Mouse (Mus musculus): ENCODE data around the gene Ago4. TPM values are rescaled to one million over a fixed set of nuclear protein-coding genes. Genes with fewer than 3 reads are reported as not detected.

The Ago4 gene
- polyA plus RNA-seq, 1 experiment = not detected

DNA sequence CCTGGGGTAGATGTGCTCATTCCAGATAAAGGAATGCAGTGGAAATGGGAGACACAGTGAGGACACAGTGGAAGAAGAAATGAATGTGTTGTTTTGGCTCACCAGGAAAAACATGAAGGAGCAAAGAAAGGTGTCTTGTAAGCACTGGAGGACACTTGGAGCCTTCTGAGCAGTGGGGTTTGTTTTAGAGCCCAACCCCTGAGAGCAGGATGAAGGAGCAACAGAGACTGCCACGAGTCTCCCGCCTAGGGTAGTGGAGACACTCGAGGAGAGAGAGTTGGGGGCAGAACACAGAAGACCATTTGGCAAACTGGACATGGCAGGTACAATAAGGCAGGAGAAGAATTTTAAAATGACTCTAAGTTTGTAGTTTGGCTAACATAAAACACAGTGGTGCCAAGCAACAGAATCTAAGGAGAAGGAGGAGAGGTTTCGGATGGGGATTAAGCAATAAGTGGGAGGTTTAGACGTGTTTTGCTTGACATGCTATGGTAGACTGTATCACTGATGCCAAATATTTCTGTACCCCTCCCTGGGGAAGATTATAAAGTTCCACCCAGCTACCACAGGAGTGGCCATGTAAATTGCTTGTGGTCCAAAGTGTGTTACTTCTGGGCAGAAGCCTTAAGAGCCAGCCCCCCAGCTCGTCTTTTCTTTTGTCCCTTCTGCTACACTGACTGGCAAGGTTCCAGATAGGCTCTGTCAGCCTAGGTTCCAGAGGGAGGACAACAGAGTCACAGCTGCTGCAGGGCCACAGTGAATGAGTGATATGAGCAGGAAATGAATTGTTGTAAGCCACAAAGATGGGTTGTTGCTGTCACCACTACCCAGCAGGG is 30.9 kb downstream of the Ago4 start:
- no peak for TF ChIP-seq TAL1 (IDR thresholded peaks at IDR 0.05; ENCODE audit: low read length)
- no peak for TF ChIP-seq GATA1 (IDR thresholded peaks at IDR 0.05; ENCODE audit: low read length)
- H3K36me3 ChIP-seq (ENCODE audit: control insufficient read depth) = no peaks in the 10 kb centered on the region
- no peaks in the 10 kb centered on the region for H3K27me3 ChIP-seq (ENCODE audit: control insufficient read depth)
- no peaks in the 10 kb centered on the region for H3K9me3 ChIP-seq (ENCODE audit: control insufficient read depth, low read length)
- no peak overlapping the region for H3K4me3 ChIP-seq (replicated peaks)
- H3K4me1 ChIP-seq (ENCODE audit: control insufficient read depth) = no peaks in the 10 kb centered on the region

DNA sequence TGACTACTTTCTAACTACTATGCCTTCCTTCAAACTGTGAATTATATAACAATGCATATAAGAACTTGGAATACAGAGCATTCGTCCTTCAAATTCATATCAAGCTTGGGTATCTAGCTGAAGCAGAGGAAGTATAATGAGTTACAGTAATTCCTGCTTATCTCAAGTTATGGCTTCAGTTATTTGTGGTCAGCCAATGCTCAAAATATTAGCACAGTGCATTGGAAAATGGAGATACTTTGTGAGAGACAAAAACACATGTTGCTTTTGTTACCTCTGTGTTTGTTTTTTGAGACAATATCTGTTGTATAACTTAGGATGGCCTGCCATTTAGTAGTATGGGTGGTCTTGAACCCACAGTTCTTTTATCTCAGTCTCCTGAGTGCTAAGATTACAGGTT is 34.7 kb downstream of the Ago4 start:
- no peaks in the 10 kb centered on the region for H3K27me3 ChIP-seq (ENCODE audit: control insufficient read depth)
- TF ChIP-seq TAL1 (IDR thresholded peaks at IDR 0.05; ENCODE audit: low read length) (no peak), GATA1 (IDR thresholded peaks at IDR 0.05; ENCODE audit: low read length) (no peak)
- no peaks in the 10 kb centered on the region for H3K9me3 ChIP-seq (ENCODE audit: control insufficient read depth, low read length)
- no peaks in the 10 kb centered on the region for H3K4me1 ChIP-seq (ENCODE audit: control insufficient read depth)
- no peak overlapping the region for H3K4me3 ChIP-seq (replicated peaks)
- H3K36me3 ChIP-seq (ENCODE audit: control insufficient read depth) = no peaks in the 10 kb centered on the region

DNA sequence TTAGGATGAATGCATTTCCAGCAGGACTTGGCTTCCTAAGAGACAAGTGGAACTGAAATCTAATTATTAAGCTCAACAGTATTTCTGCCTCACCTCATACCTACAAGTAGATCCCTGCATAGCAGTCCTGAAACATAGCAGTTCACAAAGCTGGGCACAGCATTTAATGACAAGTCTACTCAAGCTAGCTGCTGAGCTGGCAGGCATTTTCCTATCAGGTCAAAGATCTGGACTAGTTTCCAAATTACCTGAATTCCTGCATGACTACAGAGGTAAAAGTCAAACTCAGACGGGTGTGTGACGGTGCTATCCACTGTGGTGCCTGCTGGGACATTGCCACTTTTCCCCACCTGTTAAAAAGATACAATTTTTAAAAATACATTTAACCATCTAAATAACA is 36.3 kb downstream of the Ago4 start:
- Histone ChIP-seq H3K9me3 (ENCODE audit: control insufficient read depth, low read length) (no peaks in the 10 kb centered on the region), H3K4me3 (replicated peaks) (no peak overlapping the region), H3K27me3 (ENCODE audit: control insufficient read depth) (no peaks in the 10 kb centered on the region), H3K36me3 (ENCODE audit: control insufficient read depth) (no peaks in the 10 kb centered on the region), H3K4me1 (ENCODE audit: control insufficient read depth) (no peaks in the 10 kb centered on the region)
- TF ChIP-seq GATA1 (IDR thresholded peaks at IDR 0.05; ENCODE audit: low read length) (no peak), TAL1 (IDR thresholded peaks at IDR 0.05; ENCODE audit: low read length) (no peak)

DNA sequence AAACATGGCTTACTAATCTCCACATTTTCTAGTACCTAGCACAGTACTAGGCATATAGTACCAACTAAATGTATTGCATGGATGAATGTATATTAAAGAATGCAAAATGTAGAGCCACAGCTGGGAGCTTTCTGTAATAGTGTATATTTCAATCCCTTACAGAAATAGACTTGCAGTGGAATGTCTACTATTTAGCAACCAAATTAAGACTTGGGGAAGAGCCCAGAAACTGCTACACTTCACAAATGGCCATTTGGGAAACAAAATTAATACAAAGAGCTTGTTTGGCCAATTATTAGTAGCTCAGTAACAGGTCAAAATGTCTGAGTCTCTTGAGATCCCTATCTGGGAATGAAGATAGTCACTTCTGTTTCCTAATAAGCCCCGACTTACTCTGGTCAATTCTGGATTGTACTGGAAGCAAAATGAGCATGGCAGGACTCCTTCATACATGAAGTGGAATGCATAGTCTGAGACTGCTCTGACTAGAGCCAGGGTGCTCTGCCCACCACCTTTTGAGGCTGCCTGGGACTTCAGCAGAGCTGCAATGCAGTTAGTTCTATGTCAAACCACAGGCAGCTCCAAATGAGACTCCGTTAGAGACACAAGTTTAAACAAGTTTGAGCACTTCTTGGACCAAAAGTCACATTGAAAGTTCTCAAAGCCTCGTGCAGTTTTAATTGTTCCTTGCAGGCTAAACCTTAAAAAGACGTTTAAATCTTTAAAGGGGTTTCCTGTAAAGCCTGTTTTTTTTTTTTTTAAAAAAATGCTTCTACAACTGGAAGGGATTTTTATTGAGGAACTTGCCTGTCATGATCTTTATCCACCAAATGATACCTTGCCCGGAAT is 37.1 kb downstream of the Ago4 start:
- TF ChIP-seq GATA1 (IDR thresholded peaks at IDR 0.05; ENCODE audit: low read length) (no peak), TAL1 (IDR thresholded peaks at IDR 0.05; ENCODE audit: low read length) (no peak)
- no peaks in the 10 kb centered on the region for H3K4me1 ChIP-seq (ENCODE audit: control insufficient read depth)
- H3K36me3 ChIP-seq (ENCODE audit: control insufficient read depth) = no peaks in the 10 kb centered on the region
- H3K27me3 ChIP-seq (ENCODE audit: control insufficient read depth) = no peaks in the 10 kb centered on the region
- H3K9me3 ChIP-seq (ENCODE audit: control insufficient read depth, low read length) = no peaks in the 10 kb centered on the region
- no peak overlapping the region for H3K4me3 ChIP-seq (replicated peaks)

DNA sequence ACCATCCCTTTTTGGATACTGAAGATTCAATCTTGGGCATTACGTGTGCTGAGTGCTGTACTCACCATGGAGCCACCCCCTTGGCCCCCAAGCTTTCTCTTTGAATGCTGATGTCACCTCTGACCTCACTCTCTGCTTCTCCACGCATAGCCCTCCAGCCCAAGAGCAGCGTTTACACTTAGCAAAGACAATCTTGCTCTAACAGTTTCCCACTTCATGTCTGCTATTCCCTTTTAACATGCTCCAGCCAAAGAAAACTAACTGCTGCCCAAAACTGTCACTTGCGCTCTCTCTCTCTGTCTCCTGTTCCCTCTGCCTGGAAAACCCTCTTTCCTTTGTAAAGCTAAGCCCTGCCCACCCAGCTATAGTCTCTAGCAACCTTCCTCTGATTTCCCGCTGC is 37.8 kb downstream of the Ago4 start:
- TF ChIP-seq GATA1 (IDR thresholded peaks at IDR 0.05; ENCODE audit: low read length) (no peak), TAL1 (IDR thresholded peaks at IDR 0.05; ENCODE audit: low read length) (no peak)
- no peaks in the 10 kb centered on the region for H3K27me3 ChIP-seq (ENCODE audit: control insufficient read depth)
- no peaks in the 10 kb centered on the region for H3K9me3 ChIP-seq (ENCODE audit: control insufficient read depth, low read length)
- H3K4me3 ChIP-seq (replicated peaks) = no peak overlapping the region
- H3K36me3 ChIP-seq (ENCODE audit: control insufficient read depth) = no peaks in the 10 kb centered on the region
- H3K4me1 ChIP-seq (ENCODE audit: control insufficient read depth) = no peaks in the 10 kb centered on the region

DNA sequence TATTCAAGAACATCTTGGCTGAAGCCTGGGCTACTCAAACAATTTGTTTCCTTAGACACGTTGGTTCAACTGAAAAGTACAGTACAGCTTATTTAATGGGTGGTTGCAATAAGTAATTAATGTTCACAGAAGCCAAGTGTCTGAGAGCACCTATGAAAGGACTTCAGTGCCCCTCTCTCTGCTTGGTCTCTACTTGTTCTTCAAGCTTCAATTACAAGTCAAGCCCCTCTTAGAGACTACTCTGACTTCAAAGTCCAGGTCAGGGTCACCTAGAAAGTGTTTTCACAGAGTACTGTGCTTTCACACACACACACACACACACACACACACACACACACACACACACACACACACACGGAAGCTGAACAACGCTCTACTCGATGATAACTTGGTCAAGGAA is 39.9 kb downstream of the Ago4 start:
- Histone ChIP-seq H3K36me3 (ENCODE audit: control insufficient read depth) (no peaks in the 10 kb centered on the region), H3K27me3 (ENCODE audit: control insufficient read depth) (no peaks in the 10 kb centered on the region), H3K4me1 (ENCODE audit: control insufficient read depth) (no peaks in the 10 kb centered on the region), H3K9me3 (ENCODE audit: control insufficient read depth, low read length) (no peaks in the 10 kb centered on the region), H3K4me3 (replicated peaks) (no peak overlapping the region)
- TF ChIP-seq GATA1 (IDR thresholded peaks at IDR 0.05; ENCODE audit: low read length) = no peak
- no peak for TF ChIP-seq TAL1 (IDR thresholded peaks at IDR 0.05; ENCODE audit: low read length)

DNA sequence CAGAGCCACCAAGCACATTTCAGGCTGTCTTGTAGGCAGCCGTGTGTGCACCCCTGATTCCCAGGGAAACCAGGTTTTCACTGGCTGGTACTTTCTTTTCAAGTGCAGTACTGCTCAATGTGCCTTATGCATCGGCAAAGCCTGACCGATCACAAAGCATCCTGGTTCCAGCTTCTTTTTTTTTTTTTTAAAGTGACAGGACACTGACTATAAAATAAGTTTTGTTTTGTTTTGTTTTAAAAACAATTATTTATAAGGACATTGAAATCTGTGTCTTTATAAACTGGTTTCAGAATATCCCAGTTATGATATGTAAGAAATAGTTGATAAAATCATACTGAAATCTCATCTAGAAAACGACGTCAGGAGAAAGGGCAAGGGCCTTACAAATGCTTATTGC is 41.3 kb downstream of the Ago4 start:
- Histone ChIP-seq H3K4me1 (ENCODE audit: control insufficient read depth) (no peaks in the 10 kb centered on the region), H3K27me3 (ENCODE audit: control insufficient read depth) (no peaks in the 10 kb centered on the region), H3K4me3 (replicated peaks) (no peak overlapping the region), H3K36me3 (ENCODE audit: control insufficient read depth) (no peaks in the 10 kb centered on the region), H3K9me3 (ENCODE audit: control insufficient read depth, low read length) (no peaks in the 10 kb centered on the region)
- no peak for TF ChIP-seq TAL1 (IDR thresholded peaks at IDR 0.05; ENCODE audit: low read length)
- TF ChIP-seq GATA1 (IDR thresholded peaks at IDR 0.05; ENCODE audit: low read length) = no peak

DNA sequence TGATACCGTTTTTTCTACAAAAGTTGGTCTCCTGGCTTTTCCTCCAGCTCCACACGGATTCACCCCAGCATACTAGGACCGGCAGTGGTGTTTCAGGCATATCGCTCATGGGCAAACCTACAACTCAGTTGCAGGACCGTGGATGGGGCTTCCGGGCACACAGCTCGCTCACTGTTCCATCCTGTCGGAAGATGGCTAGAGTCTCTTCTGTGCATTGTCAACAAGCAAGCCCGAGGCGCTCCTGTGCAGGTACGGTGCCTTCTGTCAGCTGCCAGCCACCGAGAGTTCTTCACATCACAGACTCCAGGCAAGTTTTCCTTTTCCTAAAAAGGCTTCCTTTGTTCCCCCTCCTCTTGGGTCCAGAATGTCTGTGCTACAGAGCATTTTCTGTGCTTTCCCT is 42.5 kb downstream of the Ago4 start:
- H3K27me3 ChIP-seq (ENCODE audit: control insufficient read depth) = no peaks in the 10 kb centered on the region
- H3K4me3 ChIP-seq (replicated peaks) = no peak overlapping the region
- TF ChIP-seq TAL1 (IDR thresholded peaks at IDR 0.05; ENCODE audit: low read length) = no peak
- TF ChIP-seq GATA1 (IDR thresholded peaks at IDR 0.05; ENCODE audit: low read length) = no peak
- no peaks in the 10 kb centered on the region for H3K9me3 ChIP-seq (ENCODE audit: control insufficient read depth, low read length)
- H3K4me1 ChIP-seq (ENCODE audit: control insufficient read depth) = no peaks in the 10 kb centered on the region
- H3K36me3 ChIP-seq (ENCODE audit: control insufficient read depth) = no peaks in the 10 kb centered on the region

DNA sequence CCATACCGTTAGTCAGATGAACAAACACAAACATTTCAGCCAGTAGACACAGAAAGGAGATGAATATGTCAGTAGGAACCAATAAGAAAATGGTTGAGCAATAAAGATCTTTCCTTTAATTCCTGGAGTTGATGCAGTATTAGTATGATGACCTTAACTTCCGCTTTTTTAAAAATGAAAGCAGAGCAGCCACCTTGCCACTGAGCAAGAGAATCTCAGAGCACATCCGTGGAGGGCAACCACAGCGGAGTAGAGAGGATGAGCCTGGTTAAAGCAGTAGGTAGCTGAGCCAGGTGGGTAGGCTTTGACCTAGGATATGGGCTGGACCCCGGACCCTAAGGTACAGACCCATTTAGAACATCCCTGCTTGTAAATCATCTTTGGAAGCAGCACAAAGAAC is 43.5 kb downstream of the Ago4 start:
- no peak for TF ChIP-seq GATA1 (IDR thresholded peaks at IDR 0.05; ENCODE audit: low read length)
- Histone ChIP-seq H3K36me3 (ENCODE audit: control insufficient read depth) (no peaks in the 10 kb centered on the region), H3K4me3 (replicated peaks) (no peak overlapping the region), H3K27me3 (ENCODE audit: control insufficient read depth) (no peaks in the 10 kb centered on the region), H3K9me3 (ENCODE audit: control insufficient read depth, low read length) (no peaks in the 10 kb centered on the region), H3K4me1 (ENCODE audit: control insufficient read depth) (no peaks in the 10 kb centered on the region)
